Mouse (Mus musculus) right cerebral cortex, adult 2 months (tissue): ENCODE data around the gene Best1.

ENCODE experiments used
- DNase-seq, 2 experiments: peaks; one replicate each; pipeline ENCODE4 v3.0.0; 2021 to 2022; ENCODE audit warnings: low spot score in 2 of 2

Gene Best1

GRCm38 (mm10) chr19:10001206-10001969, at the start of gene Best1, which contains the start of gene Rab3il1:
Gene Best1 (minus strand): TSS chr19:10001633.
Gene Rab3il1 (plus strand): TSS chr19:10001669.
- no peak for DNase-seq

- DNase-seq, result no peak
These were observed 49.0 kb upstream of the Best1 start for GRCm38 (mm10) chr19:10050438-10050837.

GRCm38 (mm10) chr19:10049533-10049932, 48.1 kb upstream of the Best1 start:
- DNase-seq, result no peak

GRCm38 (mm10) chr19:10046983-10047382, 45.5 kb upstream of the Best1 start:
- no peak for DNase-seq

- no peak for DNase-seq
These were observed 44.9 kb upstream of the Best1 start for GRCm38 (mm10) chr19:10046346-10046745.

- no peak for DNase-seq
These were observed 44.3 kb upstream of the Best1 start for GRCm38 (mm10) chr19:10045707-10046106.

- no peak for DNase-seq
These were observed 42.2 kb upstream of the Best1 start for GRCm38 (mm10) chr19:10043643-10044042.

GRCm38 (mm10) chr19:10042816-10043215, 41.4 kb upstream of the Best1 start:
- no peak for DNase-seq

GRCm38 (mm10) chr19:10042232-10042631, 40.8 kb upstream of the Best1 start:
- peak in 1 of 2 experiments; percentile 29 for DNase-seq

- peak; percentile 72 to 74 for DNase-seq
These were observed 40.1 kb upstream of the Best1 start, which contains the start of gene Fads3 for GRCm38 (mm10) chr19:10041388-10042148. Gene Fads3 (plus strand): TSS chr19:10041569.

GRCm38 (mm10) chr19:10040866-10041387, 39.5 kb upstream of the Best1 start:
- no peak for DNase-seq

- no peak for DNase-seq
These were observed 38.2 kb upstream of the Best1 start for GRCm38 (mm10) chr19:10039615-10040014.

- no peak for DNase-seq
These were observed 37.5 kb upstream of the Best1 start for GRCm38 (mm10) chr19:10038910-10039309.

GRCm38 (mm10) chr19:10038364-10038763, 36.9 kb upstream of the Best1 start:
- DNase-seq, result no peak

- no peak for DNase-seq
These were observed 36.1 kb upstream of the Best1 start for GRCm38 (mm10) chr19:10037534-10037933.

GRCm38 (mm10) chr19:10034785-10035447, 33.5 kb upstream of the Best1 start:
- peak; percentile 77 to 82 for DNase-seq

GRCm38 (mm10) chr19:10034356-10034755, 32.9 kb upstream of the Best1 start:
- DNase-seq, result no peak

GRCm38 (mm10) chr19:10033211-10033973, 32.0 kb upstream of the Best1 start:
- peak; percentile 67 to 72 for DNase-seq

- no peak for DNase-seq
These were observed 28.3 kb upstream of the Best1 start for GRCm38 (mm10) chr19:10029746-10030145.

- DNase-seq, result no peak
These were observed 23.9 kb upstream of the Best1 start for GRCm38 (mm10) chr19:10025169-10025875.
